Mouse (Mus musculus): ENCODE measurements around the gene Il31. TPM values are rescaled to one million over a fixed set of nuclear protein-coding genes. Genes with fewer than 3 reads are reported as not detected.

Gene Il31
- polyA plus RNA-seq (2015; fragmentation: Nextera tagmentation; extraction: Ambion mirVana): not detected in 2 replicates

GRCm38 (mm10) chr5:123489112-123489785, at the start of gene Il31, which contains the start of gene Lrrc43:
Gene Il31, minus strand, starts transcription at chr5:123489489.
Gene Lrrc43, plus strand, starts transcription at chr5:123489305.
- no peaks in the 10 kb centered on the region for H3K27me3 ChIP-seq
- peak within 1 kb of the TSS; percentile 20; the same call in 1 of the 2 replicates for H3K4me3 ChIP-seq
- no peaks in the 10 kb centered on the region for H3K9me3 ChIP-seq
- H3K4me2 ChIP-seq (replicated peaks): peak within 1 kb of the TSS; percentile 31
- H3K36me3 ChIP-seq: no peaks in the 10 kb centered on the region
- 5% methylated on average over 25 of the region's 25 CpGs for WGBS
- no peak for ATAC-seq (replicated peaks)
- no peak within 1 kb of the TSS for H3K27ac ChIP-seq (replicated peaks)
- no peak within 1 kb of the TSS for H3K9ac ChIP-seq (replicated peaks)
- H3K4me1 ChIP-seq: peaks cover 5% of the 10 kb centered on the region

- H3K27me3 ChIP-seq: no peaks in the 10 kb centered on the region
- H3K27ac ChIP-seq (replicated peaks): no peak overlapping the region
- H3K4me3 ChIP-seq: no peak overlapping the region
- H3K4me1 ChIP-seq: no peaks in the 10 kb centered on the region
- no peak overlapping the region for H3K4me2 ChIP-seq (replicated peaks)
- H3K9me3 ChIP-seq: no peaks in the 10 kb centered on the region
- H3K9ac ChIP-seq (replicated peaks): no peak overlapping the region
- ATAC-seq (replicated peaks): no peak
- peaks cover 84% of the 10 kb centered on the region for H3K36me3 ChIP-seq
- WGBS: 94% methylated on average over 10 of the region's 10 CpGs
Observed at GRCm38 (mm10) chr5:123533801-123534200, 44.5 kb upstream of the Il31 start.

DNA sequence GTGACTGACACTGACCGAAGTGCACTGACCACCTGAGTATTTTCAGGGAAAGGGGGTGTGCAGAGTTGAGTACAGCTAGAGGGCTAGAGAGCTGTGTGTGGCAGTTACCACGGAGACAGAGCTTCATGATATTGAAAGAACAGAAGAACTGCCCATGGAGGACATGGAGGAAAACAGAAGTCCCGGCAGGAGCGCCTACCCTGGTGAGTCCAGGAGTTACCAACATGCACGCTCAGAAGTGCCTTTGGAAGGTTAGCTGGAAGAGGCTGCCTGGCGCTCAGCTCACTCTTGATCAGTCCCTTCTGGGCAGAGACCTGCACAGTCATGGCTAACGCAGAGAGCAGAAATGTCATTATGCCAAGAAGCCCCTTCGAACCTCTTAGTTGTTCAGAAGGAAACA, 40.8 kb upstream of the Il31 start:
- no peaks in the 10 kb centered on the region for H3K9me3 ChIP-seq
- no peak overlapping the region for H3K9ac ChIP-seq (replicated peaks)
- WGBS: 86% methylated on average over 8 of the region's 8 CpGs
- H3K4me1 ChIP-seq: no peaks in the 10 kb centered on the region
- peaks cover 69% of the 10 kb centered on the region for H3K36me3 ChIP-seq
- no peaks in the 10 kb centered on the region for H3K27me3 ChIP-seq
- ATAC-seq (replicated peaks): no peak
- H3K27ac ChIP-seq (replicated peaks): no peak overlapping the region
- H3K4me2 ChIP-seq (replicated peaks): no peak overlapping the region
- no peak overlapping the region for H3K4me3 ChIP-seq

GRCm38 (mm10) chr5:123528641-123529040, 39.4 kb upstream of the Il31 start:
- no peak for ATAC-seq (replicated peaks)
- no peaks in the 10 kb centered on the region for H3K9me3 ChIP-seq
- peaks cover 55% of the 10 kb centered on the region for H3K36me3 ChIP-seq
- H3K4me2 ChIP-seq (replicated peaks): no peak overlapping the region
- H3K4me1 ChIP-seq: peaks cover 6% of the 10 kb centered on the region
- H3K27ac ChIP-seq (replicated peaks): no peak overlapping the region
- no peaks in the 10 kb centered on the region for H3K27me3 ChIP-seq
- WGBS: 81% methylated on average over 7 of the region's 7 CpGs
- H3K4me3 ChIP-seq: no peak overlapping the region
- H3K9ac ChIP-seq (replicated peaks): no peak overlapping the region

DNA sequence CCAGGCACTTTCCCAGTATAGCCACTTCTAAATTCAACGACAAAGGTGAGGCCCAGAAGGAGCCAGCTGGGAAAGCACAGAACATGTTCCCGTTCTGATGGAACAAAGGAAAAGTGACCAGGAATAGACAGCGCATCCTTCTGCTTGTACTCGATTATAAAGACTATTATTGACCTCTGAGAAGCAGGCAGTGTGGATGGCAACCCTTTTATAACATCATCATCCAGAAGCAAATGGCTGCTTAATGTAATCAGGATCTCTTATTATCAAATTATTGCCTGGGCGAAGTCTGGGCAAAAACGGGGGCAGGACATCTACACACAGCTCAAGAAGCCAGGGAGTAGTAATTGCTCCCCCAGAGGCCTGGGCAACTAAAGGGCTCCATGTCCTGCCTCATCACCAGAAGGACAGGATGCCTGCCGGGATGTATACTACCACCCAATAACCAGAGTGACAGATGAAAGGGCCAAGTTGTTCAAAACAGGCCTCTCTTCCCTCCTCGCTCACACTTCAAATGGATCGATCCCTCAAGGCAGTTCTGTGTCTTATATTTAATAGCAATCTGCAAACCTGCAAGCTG, 36.7 kb upstream of the Il31 start:
- H3K9me3 ChIP-seq: no peaks in the 10 kb centered on the region
- no peak for ATAC-seq (replicated peaks)
- H3K36me3 ChIP-seq: peaks cover 29% of the 10 kb centered on the region
- no peaks in the 10 kb centered on the region for H3K27me3 ChIP-seq
- 90% methylated on average over 9 of the region's 9 CpGs for WGBS
- H3K4me3 ChIP-seq: no peak overlapping the region
- no peak overlapping the region for H3K4me2 ChIP-seq (replicated peaks)
- no peak overlapping the region for H3K27ac ChIP-seq (replicated peaks)
- H3K4me1 ChIP-seq: peaks cover 28% of the 10 kb centered on the region
- H3K9ac ChIP-seq (replicated peaks): no peak overlapping the region

DNA sequence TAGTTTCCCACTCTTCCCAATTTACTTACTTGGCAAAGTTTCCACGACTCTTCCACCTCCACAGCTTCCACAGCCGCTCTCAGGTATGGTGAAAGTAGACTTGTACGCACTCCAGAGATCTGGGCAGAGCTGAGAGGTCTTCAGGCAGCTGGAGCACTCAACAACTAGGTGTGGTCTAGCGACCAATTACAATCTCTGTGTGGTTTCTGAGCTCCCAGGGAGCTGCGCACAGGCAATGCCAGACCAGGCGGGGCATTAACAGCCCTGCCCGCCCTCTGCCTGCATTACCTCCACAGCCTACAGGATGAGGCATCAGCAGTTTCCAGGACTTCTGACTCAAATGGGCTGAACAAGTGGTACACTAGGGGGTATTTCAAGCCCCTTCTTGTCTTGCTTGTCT, 36.0 kb upstream of the Il31 start, which contains the start of gene Gm49027:
Gene Gm49027, minus strand, starts transcription at position 208 of the 400 bp plus-strand sequence.
- H3K27ac ChIP-seq (replicated peaks): peak within 1 kb of the TSS; percentile 85
- H3K4me1 ChIP-seq: peaks cover 28% of the 10 kb centered on the region
- H3K4me3 ChIP-seq: peak within 1 kb of the TSS; percentile 81
- H3K4me2 ChIP-seq (replicated peaks): peak within 1 kb of the TSS; percentile 91
- ATAC-seq (replicated peaks): no peak
- H3K27me3 ChIP-seq: no peaks in the 10 kb centered on the region
- peak within 1 kb of the TSS; percentile 57 for H3K9ac ChIP-seq (replicated peaks)
- 85% methylated on average over 7 of the region's 7 CpGs for WGBS
- no peaks in the 10 kb centered on the region for H3K9me3 ChIP-seq
- peaks cover 22% of the 10 kb centered on the region for H3K36me3 ChIP-seq

DNA sequence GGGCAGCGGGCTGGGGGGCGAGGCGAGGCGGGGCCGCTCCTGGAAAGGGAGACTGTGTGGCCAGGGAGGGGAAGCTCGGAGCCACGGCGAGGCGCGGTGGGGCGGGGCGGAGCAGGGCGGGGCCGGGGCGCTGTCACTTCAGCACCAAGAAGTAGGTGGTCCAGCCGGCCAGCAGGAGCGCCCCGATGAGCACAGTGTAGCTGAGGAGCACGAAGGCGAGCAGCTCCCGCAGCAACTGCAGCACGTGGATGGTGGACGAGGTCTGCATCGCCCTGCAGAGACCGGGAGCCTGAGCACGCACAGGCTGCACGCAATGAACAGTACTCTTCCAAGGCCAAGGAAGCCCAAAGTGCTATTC, 35.1 kb upstream of the Il31 start:
- H3K9ac ChIP-seq (replicated peaks): peak overlapping the region; percentile 57
- no peaks in the 10 kb centered on the region for H3K27me3 ChIP-seq
- H3K4me2 ChIP-seq (replicated peaks): peak overlapping the region; percentile 91
- H3K36me3 ChIP-seq: peaks cover 17% of the 10 kb centered on the region
- under 1% methylated on average over 24 of the region's 27 CpGs for WGBS
- H3K27ac ChIP-seq (replicated peaks): peak overlapping the region; percentile 85
- H3K4me1 ChIP-seq: peaks cover 28% of the 10 kb centered on the region
- peak overlapping the region; percentile 81 for H3K4me3 ChIP-seq
- H3K9me3 ChIP-seq: no peaks in the 10 kb centered on the region
- peak; percentile 88 for ATAC-seq (replicated peaks)

DNA sequence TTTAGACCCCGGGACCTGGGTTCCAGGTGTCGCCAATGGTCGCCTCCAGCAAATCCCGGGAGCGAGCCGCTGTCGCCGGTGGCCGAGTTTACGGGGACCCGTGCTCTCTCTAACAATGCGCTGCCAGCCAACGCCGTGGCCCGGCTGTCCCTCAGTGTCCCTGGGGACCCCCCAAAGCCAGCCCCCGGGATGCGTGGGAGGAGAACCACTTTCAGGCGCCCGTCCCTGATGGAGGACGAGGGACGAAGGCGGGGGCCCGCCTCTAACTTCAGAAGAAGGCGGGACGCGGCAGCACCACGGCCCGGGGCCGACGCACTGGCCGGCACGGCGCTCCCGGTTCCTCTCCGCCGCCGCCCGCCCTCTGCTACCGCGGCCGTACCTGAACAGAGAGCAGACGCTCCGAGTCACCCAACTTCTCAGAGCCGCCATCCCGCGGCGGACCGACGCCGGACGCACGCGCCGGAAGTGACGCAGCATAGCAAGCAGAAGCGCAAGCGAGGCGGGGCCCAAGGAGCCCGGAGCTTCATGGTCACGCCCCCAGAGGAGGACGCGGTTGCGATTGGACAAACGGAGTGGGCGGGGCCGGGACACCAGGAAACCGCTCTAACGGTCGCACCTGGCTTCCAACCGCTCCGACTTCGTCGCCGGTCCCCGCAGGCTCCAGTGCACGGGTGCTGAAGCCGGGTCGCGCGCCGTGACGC, 34.6 kb upstream of the Il31 start, which contains the start of gene Diablo:
Gene Diablo, minus strand, starts transcription at position 485 of the 701 bp plus-strand sequence.
- Histone ChIP-seq H3K4me1 (peaks cover 28% of the 10 kb centered on the region), H3K27me3 (no peaks in the 10 kb centered on the region), H3K27ac (replicated peaks) (peak within 1 kb of the TSS; percentile 85), H3K9ac (replicated peaks) (peak within 1 kb of the TSS; percentile 73), H3K36me3 (peaks cover 16% of the 10 kb centered on the region), H3K9me3 (no peaks in the 10 kb centered on the region), H3K4me3 (peak within 1 kb of the TSS; percentile 81), H3K4me2 (replicated peaks) (peak within 1 kb of the TSS; percentile 94)
- under 1% methylated on average over 82 of the region's 82 CpGs for WGBS
- ATAC-seq (replicated peaks): peak; percentile 98

DNA sequence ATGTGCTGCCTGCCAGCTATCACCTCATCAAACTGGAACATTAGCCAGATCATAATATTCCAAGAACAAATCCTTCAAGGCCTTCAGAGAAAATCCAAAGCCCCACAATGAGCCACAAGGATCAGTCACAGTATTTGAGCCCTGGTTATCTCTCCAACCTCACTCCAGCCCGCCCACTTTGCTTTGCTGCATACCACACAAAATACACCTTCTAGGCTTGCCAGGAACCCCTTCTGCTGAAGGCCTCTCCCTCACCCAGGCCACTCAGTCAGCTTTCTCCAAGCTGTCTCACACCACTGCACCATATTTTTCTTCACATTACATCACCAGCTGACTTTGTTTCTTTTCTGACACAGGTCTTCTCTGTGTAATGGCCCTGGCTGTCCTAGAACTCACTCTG, 32.9 kb upstream of the Il31 start:
- WGBS: 92% methylated on average over 1 of the region's 1 CpGs
- no peak for ATAC-seq (replicated peaks)
- H3K9ac ChIP-seq (replicated peaks): no peak overlapping the region

GRCm38 (mm10) chr5:123521621-123522020, 32.3 kb upstream of the Il31 start:
- Histone ChIP-seq H3K9me3 (no peaks in the 10 kb centered on the region), H3K36me3 (peaks cover 23% of the 10 kb centered on the region), H3K4me1 (peaks cover 28% of the 10 kb centered on the region), H3K4me2 (replicated peaks) (no peak overlapping the region), H3K4me3 (no peak overlapping the region), H3K27ac (replicated peaks) (no peak overlapping the region), H3K9ac (replicated peaks) (no peak overlapping the region), H3K27me3 (no peaks in the 10 kb centered on the region)
- 100% methylated on average over 1 of the region's 1 CpGs for WGBS
- no peak for ATAC-seq (replicated peaks)

More for the DNA sequence above, 32.9 kb upstream of the Il31 start:
- no peak overlapping the region for H3K4me3 ChIP-seq
- no peaks in the 10 kb centered on the region for H3K27me3 ChIP-seq
- H3K36me3 ChIP-seq: peaks cover 22% of the 10 kb centered on the region
- H3K27ac ChIP-seq (replicated peaks): no peak overlapping the region
- H3K9me3 ChIP-seq: no peaks in the 10 kb centered on the region
- H3K4me1 ChIP-seq: peaks cover 28% of the 10 kb centered on the region
- H3K4me2 ChIP-seq (replicated peaks): no peak overlapping the region

GRCm38 (mm10) chr5:123520666-123521065, 31.4 kb upstream of the Il31 start:
- WGBS: 89% methylated on average over 9 of the region's 9 CpGs
- Histone ChIP-seq H3K36me3 (peaks cover 33% of the 10 kb centered on the region), H3K27ac (replicated peaks) (no peak overlapping the region), H3K4me3 (no peak overlapping the region), H3K9ac (replicated peaks) (no peak overlapping the region), H3K27me3 (no peaks in the 10 kb centered on the region), H3K9me3 (no peaks in the 10 kb centered on the region), H3K4me1 (peaks cover 28% of the 10 kb centered on the region), H3K4me2 (replicated peaks) (no peak overlapping the region)
- ATAC-seq (replicated peaks): no peak

DNA sequence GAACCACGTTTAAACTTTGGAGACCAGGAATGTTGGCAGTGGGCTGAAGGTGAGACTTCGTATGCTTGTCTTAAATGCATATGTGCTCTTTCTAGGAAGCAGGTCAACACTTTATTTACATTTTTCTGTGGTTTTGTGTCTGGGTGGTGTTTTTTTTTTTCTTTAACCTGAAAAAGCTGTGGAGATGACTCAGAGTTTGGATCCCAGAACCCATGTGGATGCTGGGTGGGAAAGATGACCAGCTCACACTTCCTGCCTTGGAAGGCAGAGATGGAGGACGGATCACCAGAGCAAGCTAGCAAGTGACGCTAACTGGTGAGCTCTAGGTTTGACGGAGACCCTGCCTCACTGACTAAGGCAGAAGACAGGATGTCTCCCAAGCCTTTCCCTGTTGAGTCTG, 25.6 kb upstream of the Il31 start:
- H3K9ac ChIP-seq (replicated peaks): no peak overlapping the region
- H3K27ac ChIP-seq (replicated peaks): no peak overlapping the region
- H3K4me2 ChIP-seq (replicated peaks): no peak overlapping the region
- no peaks in the 10 kb centered on the region for H3K4me1 ChIP-seq
- no peak overlapping the region for H3K4me3 ChIP-seq
- ATAC-seq (replicated peaks): no peak
- H3K9me3 ChIP-seq: no peaks in the 10 kb centered on the region
- 94% methylated on average over 5 of the region's 5 CpGs for WGBS
- H3K36me3 ChIP-seq: peaks cover 40% of the 10 kb centered on the region
- no peaks in the 10 kb centered on the region for H3K27me3 ChIP-seq
